Mouse (Mus musculus) kidney, embryonic 16.5 days (tissue): ENCODE measurements around the gene Trnp1. TPM values are rescaled to one million over a fixed set of nuclear protein-coding genes. Genes with fewer than 3 reads are reported as not detected.

Experiments
- ATAC-seq: fragments of 200-750 bp; cut with Nextera tagmentation; 2 replicates; pipeline ENCODE4 v1.8.0; 2017; ENCODE audit warnings: moderate TSS enrichment; ENCODE audit not compliant: low FRiP score, low TSS enrichment
- H3K27ac ChIP-seq: fragments of 300-500 bp; sonication (generic); 2 replicates; pipeline ENCODE4 v1.5.1; 2014; ENCODE audit warnings: low read length
- H3K27me3 ChIP-seq: fragments of 300-500 bp; sonication (generic); 2 replicates; pipeline ENCODE4 v1.6.1; 2014; ENCODE audit warnings: low read length, control low read depth, mixed read lengths; ENCODE audit not compliant: insufficient read depth
- H3K36me3 ChIP-seq: fragments of 300-500 bp; sonication (generic); 2 replicates; pipeline ENCODE4 v1.6.1; 2014; ENCODE audit warnings: low read length, control low read depth, mixed read lengths; ENCODE audit not compliant: insufficient read depth
- H3K4me1 ChIP-seq: fragments of 300-500 bp; sonication (generic); 2 replicates; pipeline ENCODE4 v1.6.1; 2014; ENCODE audit warnings: low read length, control low read depth, mixed read lengths; ENCODE audit not compliant: insufficient read depth
- H3K4me2 ChIP-seq: fragments of 300-500 bp; sonication (generic); replicated peaks from 2 replicates; pipeline ENCODE4 v1.6.1; 2014; ENCODE audit warnings: low read depth, low read length
- H3K4me3 ChIP-seq: fragments of 300-500 bp; sonication (generic); 2 replicates; pipeline ENCODE4 v1.5.1; 2014; ENCODE audit warnings: mild to moderate bottlenecking, low read length
- H3K9ac ChIP-seq: fragments of 300-500 bp; sonication (generic); replicated peaks from 2 replicates; pipeline ENCODE4 v1.6.1; 2014; ENCODE audit warnings: low read length
- H3K9me3 ChIP-seq: fragments of 300-500 bp; sonication (generic); 2 replicates; pipeline ENCODE4 v1.6.1; 2016; ENCODE audit warnings: low read length, control low read depth
- WGBS: fragments of 180-500 bp; shearing (Covaris S2); extraction: QIAGEN DNeasy Blood & Tissue Kit; methylation state at CpG from one replicate; pipeline ENCODE4 v1.1.7; 2014; 5-methylcytosine and 5-hydroxymethylcytosine counted together
- polyA plus RNA-seq: library from polyadenylated mRNA; unstranded; fragments of >200 nt; fragmentation: Nextera tagmentation; extraction: Ambion mirVana; gene quantifications from 2 replicates; pipeline ENCODE4 v1.2.1, GENCODE M21; 2015

Gene Trnp1
- polyA plus RNA-seq, 1 experiment from 2014 or later, result 0.75 TPM

DNA sequence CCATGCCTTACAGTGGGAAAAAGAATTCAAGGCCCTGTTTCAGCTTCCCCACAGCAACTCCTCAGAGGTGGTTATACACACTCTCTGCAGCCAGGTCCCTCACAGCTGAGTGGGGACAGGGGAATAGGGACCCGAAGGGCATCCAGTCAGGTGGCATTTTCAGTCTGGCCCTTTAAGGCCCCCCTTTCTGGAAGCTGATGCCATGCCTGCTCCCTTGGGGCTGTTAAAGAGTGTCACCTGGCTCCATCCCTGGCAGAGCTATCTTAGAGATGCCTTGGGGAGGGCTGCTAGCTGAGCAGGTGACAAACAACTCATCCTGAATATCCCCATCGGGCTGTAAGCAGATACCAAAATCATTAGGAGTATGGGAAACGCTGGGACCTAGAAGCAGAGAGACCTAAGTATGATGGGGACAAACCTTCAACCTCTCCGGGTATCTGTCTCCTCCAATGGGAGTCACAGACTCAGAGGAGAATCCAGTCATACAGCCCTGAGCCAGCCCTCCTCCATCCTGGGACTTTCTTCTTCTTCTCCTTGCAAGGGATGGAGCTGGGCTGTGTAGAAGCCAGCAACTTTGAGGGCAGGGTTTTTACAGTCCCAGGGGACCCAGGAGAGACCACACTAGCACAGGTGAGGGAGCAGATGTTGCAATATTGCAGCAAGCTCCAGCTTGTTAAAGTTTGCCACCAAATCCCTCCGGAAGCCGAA lies 1.5 kb downstream of the Trnp1 start:
- Histone ChIP-seq H3K36me3 (no peaks in the 10 kb centered on the region), H3K27ac (no peak overlapping the region), H3K4me3 (no peak overlapping the region), H3K4me2 (peak overlapping the region; percentile 100; the same call in 1 of the 2 replicates), H3K4me1 (peaks cover 16% of the 10 kb centered on the region), H3K9ac (no peak overlapping the region), H3K27me3 (peaks cover 69% of the 10 kb centered on the region), H3K9me3 (no peaks in the 10 kb centered on the region)
- WGBS, result 20% methylated on average over 6 of the region's 6 CpGs
- no peak for ATAC-seq

DNA sequence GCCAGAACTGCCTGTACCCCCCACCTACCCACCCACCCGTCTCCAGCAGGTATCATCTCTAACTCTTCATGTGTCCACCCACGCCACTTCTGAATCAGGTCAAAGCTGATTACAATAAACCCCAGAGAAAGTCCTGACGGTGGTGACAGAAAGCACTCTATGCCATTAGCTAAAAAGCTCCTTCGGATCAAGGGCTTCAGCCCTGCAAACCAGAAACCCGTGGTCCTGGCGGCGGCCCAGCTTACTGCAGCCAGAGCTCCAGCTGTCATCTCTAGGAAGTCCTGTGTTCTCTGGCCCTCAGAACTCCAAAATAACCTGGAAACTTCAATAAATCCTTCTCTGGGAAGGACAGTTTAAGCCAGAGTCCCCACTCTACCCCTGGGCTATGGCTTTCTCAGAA lies 2.6 kb downstream of the Trnp1 start:
- Histone ChIP-seq H3K27ac (no peak overlapping the region), H3K4me1 (peaks cover 20% of the 10 kb centered on the region), H3K27me3 (peaks cover 60% of the 10 kb centered on the region), H3K4me3 (no peak overlapping the region), H3K9me3 (no peaks in the 10 kb centered on the region), H3K36me3 (no peaks in the 10 kb centered on the region), H3K4me2 (no peak overlapping the region), H3K9ac (no peak overlapping the region)
- WGBS, result 39% methylated on average over 7 of the region's 7 CpGs
- no peak for ATAC-seq

- Histone ChIP-seq H3K27me3 (peaks cover 51% of the 10 kb centered on the region), H3K4me1 (peaks cover 20% of the 10 kb centered on the region), H3K36me3 (no peaks in the 10 kb centered on the region), H3K4me2 (no peak overlapping the region), H3K9ac (no peak overlapping the region), H3K9me3 (no peaks in the 10 kb centered on the region), H3K27ac (no peak overlapping the region), H3K4me3 (no peak overlapping the region)
- 69% methylated on average over 4 of the region's 4 CpGs for WGBS
- ATAC-seq, result no peak
Measured at GRCm38 (mm10) chr4:133494867-133495266, 3.5 kb downstream of the Trnp1 start.

- H3K27me3 ChIP-seq, result peaks cover 47% of the 10 kb centered on the region
- H3K4me1 ChIP-seq, result peaks cover 23% of the 10 kb centered on the region
- H3K36me3 ChIP-seq, result no peaks in the 10 kb centered on the region
- no peaks in the 10 kb centered on the region for H3K9me3 ChIP-seq
- peak overlapping the region; percentile 28; the same call in 1 of the 2 replicates for H3K9ac ChIP-seq
- ATAC-seq, result no peak
- 0% methylated on average over 12 of the region's 12 CpGs for WGBS
- peak overlapping the region; percentile 67 for H3K4me2 ChIP-seq
- no peak overlapping the region for H3K27ac ChIP-seq
- peak overlapping the region; percentile 39 for H3K4me3 ChIP-seq
Measured at GRCm38 (mm10) chr4:133494432-133494831, 3.9 kb downstream of the Trnp1 start.

DNA sequence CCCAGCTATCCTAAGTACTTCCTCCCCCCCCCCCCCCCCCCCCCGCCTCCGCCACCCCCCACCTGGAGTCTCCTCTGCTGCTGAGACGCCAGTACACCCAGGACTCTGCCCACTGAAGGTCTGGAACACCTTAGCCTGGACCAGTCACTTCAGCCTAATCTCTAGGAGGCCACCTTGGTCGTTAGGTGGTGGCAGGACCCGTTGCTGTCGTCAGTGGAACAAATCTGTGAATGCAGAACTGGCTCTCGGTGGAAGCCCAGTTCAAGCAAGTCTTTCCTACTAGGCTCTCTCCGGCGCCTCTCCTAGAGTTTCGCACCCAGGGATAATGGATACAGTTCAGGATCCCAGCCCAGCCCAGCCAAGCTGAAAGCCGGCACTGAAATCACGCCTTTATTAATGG lies 4.5 kb downstream of the Trnp1 start:
- peaks cover 27% of the 10 kb centered on the region for H3K4me1 ChIP-seq
- H3K36me3 ChIP-seq, result no peaks in the 10 kb centered on the region
- no peak for ATAC-seq
- peak overlapping the region; percentile 39 for H3K4me3 ChIP-seq
- peak overlapping the region; percentile 28; the same call in 1 of the 2 replicates for H3K9ac ChIP-seq
- H3K27ac ChIP-seq, result no peak overlapping the region
- WGBS, result 18% methylated on average over 10 of the region's 12 CpGs
- H3K9me3 ChIP-seq, result no peaks in the 10 kb centered on the region
- H3K27me3 ChIP-seq, result peaks cover 42% of the 10 kb centered on the region
- H3K4me2 ChIP-seq, result peak overlapping the region; percentile 67

- H3K4me1 ChIP-seq, result peaks cover 16% of the 10 kb centered on the region
- no peak overlapping the region for H3K4me2 ChIP-seq
- no peaks in the 10 kb centered on the region for H3K36me3 ChIP-seq
- 33% methylated on average over 10 of the region's 10 CpGs for WGBS
- no peak overlapping the region for H3K4me3 ChIP-seq
- peaks cover 21% of the 10 kb centered on the region for H3K27me3 ChIP-seq
- H3K9me3 ChIP-seq, result no peaks in the 10 kb centered on the region
- no peak overlapping the region for H3K27ac ChIP-seq
- ATAC-seq, result 0 out of 2 replicates have a peak, but pooled peaks have one; percentile 14
- H3K9ac ChIP-seq, result no peak overlapping the region
Measured at GRCm38 (mm10) chr4:133491800-133492199, 6.5 kb downstream of the Trnp1 start.

DNA sequence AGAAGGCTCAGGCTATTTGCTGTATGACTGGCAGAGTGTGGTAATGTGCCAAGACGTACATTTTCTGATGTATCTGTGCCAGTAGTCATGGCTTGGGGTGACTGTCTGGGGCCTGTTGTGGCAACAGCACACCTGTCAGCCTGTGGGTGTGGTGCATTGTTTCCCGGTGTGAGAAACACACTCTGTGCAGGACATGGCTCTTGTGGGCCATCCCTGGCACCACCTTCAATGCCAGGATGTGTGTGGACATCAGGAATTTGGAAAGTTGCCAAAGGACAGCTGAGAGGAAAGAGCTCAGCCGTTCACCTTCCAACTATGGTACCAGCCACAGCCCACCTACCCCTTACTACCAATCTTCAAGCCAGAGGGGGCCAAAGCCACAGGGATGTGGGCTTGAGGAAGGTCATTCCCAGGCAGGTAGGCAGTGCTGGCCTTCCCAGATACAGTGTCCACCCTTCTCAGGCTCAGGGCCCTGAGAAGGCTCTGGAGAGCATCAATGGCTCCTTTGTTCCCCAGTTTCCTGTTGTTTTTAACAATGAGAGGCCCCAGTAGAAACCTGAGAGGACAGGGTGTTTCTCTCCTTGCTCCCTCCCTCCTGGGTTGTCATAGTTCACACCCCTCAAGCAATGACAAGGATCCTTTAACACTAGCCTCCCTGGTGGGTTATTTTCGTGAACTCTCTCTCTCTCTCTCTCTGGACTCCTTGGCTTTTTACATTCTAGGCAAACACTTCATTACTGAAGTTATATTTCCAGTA lies 8.7 kb downstream of the Trnp1 start:
- peaks cover 16% of the 10 kb centered on the region for H3K4me1 ChIP-seq
- no peaks in the 10 kb centered on the region for H3K9me3 ChIP-seq
- H3K27me3 ChIP-seq, result no peaks in the 10 kb centered on the region
- no peaks in the 10 kb centered on the region for H3K36me3 ChIP-seq
- ATAC-seq, result no peak
- 41% methylated on average over 4 of the region's 4 CpGs for WGBS
- no peak overlapping the region for H3K9ac ChIP-seq
- H3K27ac ChIP-seq, result 0 out of 2 replicates have a peak overlapping the region, but pooled peaks have one; percentile 6
- H3K4me3 ChIP-seq, result no peak overlapping the region
- no peak overlapping the region for H3K4me2 ChIP-seq

DNA sequence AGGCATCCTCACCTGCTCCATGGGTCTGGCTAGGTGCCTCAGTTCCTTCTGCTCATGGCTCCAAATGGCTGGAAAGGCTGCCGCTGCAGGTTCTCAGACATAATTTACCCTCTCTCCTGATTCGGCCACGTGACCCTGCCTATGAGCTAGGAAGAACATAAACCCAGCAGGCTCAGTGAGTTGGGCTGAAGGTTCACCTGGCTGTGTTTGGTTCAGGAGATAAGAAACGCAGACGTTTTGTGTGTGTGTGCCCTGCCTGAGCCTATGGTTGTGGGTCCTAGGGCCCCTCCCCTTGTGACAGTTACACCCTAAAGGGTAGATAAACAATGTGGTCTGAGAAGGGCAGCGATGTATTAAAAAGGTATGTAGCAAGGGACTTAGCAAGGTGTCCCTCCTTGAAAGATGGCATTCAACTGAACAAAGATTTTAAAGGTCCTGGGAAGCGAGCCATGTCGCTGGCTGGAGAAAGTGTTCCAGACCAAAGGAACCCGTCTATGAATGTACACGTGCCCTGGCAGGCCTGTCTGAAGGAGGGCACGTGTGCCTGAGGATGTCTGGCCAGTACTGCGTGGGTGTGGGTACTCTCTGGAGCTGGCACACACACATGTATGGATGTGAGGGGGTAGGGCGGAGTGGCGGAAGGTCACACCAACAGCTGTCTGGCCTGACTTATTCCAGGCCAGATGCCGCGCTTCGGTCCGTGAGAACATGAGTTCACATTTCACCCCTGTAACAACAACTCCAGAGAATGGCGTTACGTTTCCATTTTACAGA lies 9.5 kb downstream of the Trnp1 start:
- no peak overlapping the region for H3K9ac ChIP-seq
- H3K4me3 ChIP-seq, result no peak overlapping the region
- H3K4me2 ChIP-seq, result no peak overlapping the region
- H3K27ac ChIP-seq, result 0 out of 2 replicates have a peak overlapping the region, but pooled peaks have one; percentile 6
- H3K9me3 ChIP-seq, result no peaks in the 10 kb centered on the region
- H3K36me3 ChIP-seq, result no peaks in the 10 kb centered on the region
- WGBS, result 60% methylated on average over 20 of the region's 20 CpGs
- H3K4me1 ChIP-seq, result peaks cover 21% of the 10 kb centered on the region
- ATAC-seq, result no peak
- peaks cover 2% of the 10 kb centered on the region; the same call in 1 of the 2 replicates for H3K27me3 ChIP-seq

- peaks cover 12% of the 10 kb centered on the region; the same call in 1 of the 2 replicates for H3K27me3 ChIP-seq
- H3K9ac ChIP-seq, result no peak overlapping the region
- H3K9me3 ChIP-seq, result no peaks in the 10 kb centered on the region
- peaks cover 20% of the 10 kb centered on the region for H3K4me1 ChIP-seq
- H3K4me2 ChIP-seq, result no peak overlapping the region
- no peak overlapping the region for H3K4me3 ChIP-seq
- H3K36me3 ChIP-seq, result no peaks in the 10 kb centered on the region
- 95% methylated on average over 26 of the region's 26 CpGs for WGBS
- no peak for ATAC-seq
- no peak overlapping the region for H3K27ac ChIP-seq
Measured at GRCm38 (mm10) chr4:133486673-133487357, 11.5 kb downstream of the Trnp1 start.
